Mouse (Mus musculus): ENCODE data around the gene Txndc12.
A peak's percentile ranks its signal among the peaks of the same experiment; 100 is the strongest.

Txndc12 gene

DNA sequence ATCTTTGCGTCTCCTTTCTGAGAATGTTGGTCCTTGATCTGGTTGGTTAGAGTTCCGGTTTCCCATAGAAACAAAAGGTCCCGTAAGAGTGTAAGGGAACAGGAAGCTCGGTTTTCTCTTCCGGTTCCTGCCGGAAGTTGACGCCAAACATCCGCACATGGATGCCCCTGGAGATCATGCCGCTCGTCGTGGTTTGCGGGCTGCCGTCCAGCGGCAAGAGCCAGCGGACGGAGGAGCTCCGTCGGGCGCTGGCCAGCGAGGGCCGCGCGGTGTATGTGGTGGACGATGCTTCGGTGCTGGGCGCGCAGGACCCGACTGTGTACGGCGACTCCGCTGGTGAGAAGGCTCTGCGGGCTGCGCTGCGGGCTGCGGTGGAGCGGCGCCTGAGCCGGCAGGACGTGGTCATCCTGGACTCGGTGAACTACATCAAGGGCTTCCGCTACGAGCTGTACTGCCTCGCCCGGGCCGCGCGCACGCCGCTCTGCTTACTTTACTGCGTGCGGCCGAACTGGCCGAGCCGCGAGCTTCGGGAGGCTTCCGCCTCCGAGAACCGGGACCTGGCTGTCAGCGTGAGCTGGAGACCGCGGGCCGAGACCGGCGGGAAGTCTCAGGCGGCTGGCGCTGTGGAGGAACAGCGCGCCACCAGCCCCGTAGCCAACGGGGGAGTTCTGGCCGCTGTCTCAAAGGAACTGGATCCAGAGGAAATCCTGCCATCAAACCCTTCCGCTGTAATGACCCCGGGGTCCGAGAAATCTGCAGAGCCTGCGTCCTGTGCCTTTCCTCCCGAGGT lies 13.5 kb downstream of the Txndc12 start, which contains the start of gene Kti12:
TSS of gene Kti12 (plus strand) at position 71 of the 790 bp plus-strand sequence.
- peak; percentile 66 to 76 for DNase-seq (ENCODE audit: low spot score in 2 of 2)

DNA sequence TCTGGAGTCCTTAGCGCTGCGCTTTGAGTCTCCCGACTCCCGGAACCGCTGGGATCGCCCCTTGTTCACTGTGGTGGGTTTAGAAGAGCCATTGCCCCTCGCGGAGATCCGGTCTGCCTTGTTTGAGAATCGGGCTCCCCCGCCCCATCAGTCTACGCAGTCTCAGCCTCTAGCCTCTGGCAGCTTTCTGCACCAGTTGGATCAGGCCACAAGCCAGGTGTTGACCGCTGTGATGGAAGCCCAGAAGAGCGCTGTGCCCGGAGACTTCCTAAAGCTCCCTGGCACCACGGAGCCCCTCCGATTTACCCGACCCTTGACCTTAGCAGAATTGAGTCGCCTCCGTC lies 14.1 kb downstream of the Txndc12 start, which contains the start of gene A730015C16Rik:
TSS of gene A730015C16Rik (minus strand) at position 115 of the 344 bp plus-strand sequence.
- no peak for DNase-seq (ENCODE audit: low spot score in 2 of 2)

DNA sequence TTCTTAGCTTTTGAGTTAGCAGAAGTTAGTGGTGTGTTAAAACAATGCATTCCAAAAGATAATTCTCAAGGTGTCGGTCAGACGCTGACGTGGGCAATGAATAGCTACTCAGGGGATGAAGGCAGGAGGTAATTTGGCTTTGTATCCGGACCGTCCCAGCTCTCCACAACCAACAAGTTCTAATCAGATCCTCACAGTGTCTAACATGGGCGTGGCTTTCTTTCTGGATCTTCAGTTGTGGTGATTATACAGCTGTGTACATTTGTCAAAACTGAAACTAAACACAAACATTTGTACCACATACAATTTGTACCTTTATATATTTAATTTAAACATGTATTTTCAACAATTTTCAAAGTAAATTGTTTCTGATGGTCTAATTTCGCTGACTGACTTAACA lies 32.4 kb downstream of the Txndc12 start:
- DNase-seq (ENCODE audit: low spot score in 2 of 2): no peak

DNA sequence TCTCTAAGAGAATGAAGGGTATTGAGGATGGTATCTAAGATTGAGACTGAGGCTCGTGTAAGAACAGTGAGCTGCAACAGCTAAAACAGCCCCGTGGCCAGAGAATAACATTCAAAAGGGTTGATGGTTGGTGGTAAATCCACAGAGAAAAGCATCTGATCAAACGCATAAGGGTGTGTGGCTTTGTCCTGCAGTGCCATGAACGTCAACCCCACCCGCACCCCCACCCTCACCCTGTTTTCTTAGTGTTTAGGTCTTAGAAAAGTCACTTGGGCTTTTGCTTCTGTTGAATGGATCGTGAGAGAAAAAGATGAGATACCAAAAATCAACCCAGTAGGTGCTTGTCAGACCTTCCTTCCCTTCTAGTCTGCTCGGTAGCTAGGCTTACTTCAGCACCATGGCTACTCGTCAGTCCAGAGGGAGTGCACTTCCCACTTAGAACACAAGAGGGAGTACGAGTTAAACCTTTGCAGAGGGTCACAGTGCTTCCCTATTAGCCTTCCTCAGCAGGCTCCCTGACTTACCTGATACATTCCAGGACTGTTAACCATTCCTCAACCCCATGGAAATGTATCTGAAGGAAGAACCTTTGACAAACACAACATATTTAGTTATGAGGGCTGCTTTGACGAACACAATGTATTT lies 35.5 kb downstream of the Txndc12 start:
- DNase-seq (ENCODE audit: low spot score in 2 of 2): peak; percentile 67 to 91

DNA sequence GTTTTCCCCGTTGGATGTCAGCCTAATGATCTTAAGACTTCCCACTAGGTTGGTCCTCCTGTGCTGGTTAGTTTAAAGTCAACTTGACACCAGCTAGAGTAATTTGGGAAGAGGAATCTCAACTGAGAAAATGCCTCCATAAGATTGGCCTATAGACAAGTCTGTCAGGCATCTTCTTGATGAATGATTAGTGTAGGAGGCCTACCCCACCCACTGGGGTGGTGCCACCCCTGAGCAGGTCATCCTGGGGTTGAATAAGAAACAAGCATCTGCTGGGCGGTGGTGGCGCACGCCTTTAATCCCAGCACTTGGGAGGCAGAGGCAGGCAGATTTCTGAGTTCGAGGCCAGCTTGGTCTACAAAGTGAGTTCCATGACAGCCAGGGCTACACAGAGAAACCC lies 39.3 kb downstream of the Txndc12 start:
- no peak for DNase-seq (ENCODE audit: low spot score in 2 of 2)

DNA sequence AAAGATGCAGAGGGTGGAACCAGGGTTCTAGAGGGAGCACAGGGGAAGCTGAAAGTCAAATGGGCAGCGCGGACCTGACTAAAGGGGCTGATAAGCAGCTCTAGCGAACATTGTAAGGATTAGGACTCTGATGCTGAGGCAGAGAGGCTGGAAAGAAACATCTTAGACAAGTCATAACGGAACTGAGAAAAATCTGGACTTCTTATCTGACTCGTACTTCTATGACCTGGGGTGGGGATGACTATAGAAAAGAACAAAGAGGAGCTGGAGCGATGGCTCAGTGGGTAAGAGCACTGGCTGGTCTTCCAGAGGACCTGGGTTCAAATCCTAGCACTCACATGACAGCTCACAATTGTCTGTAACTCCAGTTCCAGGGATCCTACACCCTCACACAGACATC lies 43.5 kb downstream of the Txndc12 start:
- no peak for DNase-seq (ENCODE audit: low spot score in 2 of 2)

DNA sequence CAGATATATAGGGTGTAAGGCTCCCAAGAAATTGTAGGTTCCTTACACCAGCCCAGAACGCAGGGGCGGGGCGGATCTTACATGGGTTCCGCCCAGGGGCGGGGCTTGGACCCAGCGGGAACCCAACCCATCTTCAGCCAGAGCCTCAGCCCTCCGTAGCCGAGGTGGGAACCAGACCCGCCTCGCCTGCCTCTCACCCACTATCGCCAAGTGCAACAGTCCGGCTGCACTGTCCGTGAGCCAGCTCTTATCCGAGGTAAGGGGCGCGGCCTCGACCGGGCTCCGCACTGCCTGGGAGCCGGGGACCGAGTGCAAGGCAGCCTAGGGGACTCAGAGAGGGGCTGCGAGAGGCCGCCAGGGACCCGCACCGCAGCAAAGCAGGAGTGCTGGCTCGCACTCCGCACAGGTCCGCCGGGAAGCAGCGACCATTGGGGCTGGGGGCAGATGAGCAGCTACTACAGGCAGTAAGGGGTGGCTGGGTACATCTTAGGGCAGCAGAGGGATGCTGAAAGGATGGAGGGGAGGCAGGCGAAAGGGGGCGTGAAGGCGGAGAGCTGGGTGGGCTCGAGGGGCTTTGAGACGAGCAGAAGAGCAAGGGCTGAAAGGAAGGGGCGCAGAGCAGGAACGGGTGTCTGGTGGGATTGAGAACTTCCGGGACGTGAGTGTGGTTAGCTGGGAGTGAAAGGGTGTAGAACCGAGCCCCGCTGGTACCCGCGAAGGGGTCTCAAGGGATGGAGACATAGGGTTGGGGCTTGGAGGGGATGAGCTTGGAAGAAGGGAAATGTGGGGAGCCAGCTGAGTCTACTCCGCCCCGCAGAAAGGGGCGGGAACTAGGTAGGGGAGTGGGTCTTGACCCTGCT lies 44.8 kb downstream of the Txndc12 start, which contains the start of gene Rab3b:
TSS of gene Rab3b (plus strand) at position 101 of the 860 bp plus-strand sequence.
- peak; percentile 12 to 14 for DNase-seq (ENCODE audit: low spot score in 2 of 2)

DNA sequence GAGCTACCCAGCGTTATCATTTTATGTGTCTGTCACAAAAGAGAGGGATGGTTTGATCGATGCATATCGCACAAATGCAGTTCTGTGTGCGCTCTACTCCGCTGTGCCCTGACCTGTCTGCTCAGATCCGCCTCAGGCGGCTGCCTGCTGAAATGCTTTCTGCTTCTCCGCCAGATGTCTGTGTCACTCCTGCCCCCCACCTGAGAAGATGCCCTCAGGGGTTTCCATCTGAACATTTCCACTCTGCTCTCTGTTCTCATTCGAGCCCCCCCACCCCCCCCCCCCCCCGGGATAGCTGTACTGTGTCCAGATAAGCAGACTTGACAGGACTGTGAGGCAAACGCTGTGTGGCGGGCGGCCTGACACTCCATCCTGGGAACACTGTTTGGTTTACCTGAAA lies 49.4 kb downstream of the Txndc12 start:
- no peak for DNase-seq (ENCODE audit: low spot score in 2 of 2)

DNA sequence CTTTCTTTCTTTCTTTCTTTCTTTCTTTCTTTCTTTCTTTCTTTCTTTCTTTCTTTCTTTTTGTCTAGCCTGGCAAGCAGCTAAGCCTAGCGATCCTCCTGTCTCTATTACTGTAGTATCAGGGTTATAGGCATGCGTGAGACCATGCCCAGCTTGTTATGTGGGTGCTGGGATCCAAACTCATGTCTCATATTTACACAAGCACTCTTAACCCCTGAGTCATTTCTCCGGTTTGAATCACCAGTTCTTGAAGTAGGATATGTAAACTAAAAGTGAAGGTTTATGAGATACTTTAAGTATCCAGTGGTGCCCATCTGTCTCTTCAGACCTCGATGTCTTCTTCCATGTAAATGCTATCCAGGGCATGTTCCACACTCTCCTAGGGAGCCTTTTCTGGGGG lies 53.1 kb downstream of the Txndc12 start:
- DNase-seq (ENCODE audit: low spot score in 2 of 2): no peak

DNA sequence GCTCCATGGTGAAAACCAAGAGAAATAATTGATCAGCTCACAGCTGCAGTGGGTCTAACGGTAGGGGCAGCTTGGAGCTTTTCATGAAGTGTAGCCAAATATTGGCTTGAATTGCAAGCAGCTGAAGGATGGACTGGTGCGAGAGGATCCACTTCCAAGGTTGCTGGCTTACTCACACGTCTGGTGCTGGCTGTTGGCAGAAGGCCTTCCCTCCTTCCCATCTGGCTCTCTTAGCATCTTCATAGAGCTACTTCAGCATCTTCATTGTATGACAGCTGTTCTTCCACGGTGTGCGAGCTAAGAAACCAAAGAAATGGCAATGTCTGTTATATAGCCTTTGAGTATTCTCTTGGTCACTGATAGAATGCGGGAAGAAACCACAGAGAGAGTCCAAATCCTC lies 56.5 kb downstream of the Txndc12 start:
- no peak for DNase-seq (ENCODE audit: low spot score in 2 of 2)

DNA sequence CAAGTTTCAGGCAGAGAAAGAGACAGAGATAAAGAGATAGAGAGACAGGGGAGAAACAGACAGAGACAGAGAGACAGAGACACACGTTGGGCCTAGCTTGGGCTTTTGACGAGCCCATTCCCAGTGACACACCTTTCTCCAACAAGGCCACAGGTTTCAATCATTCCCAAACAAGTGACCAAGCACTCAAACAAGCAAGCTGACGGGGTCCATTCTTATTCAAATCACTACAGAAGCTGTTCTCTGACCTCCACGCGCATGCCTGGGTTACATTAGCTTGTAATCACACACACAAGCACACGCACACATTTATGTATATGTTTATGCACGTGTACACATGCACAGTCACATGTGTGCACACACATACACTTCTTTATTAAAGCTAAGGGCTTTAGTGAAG lies 66.0 kb downstream of the Txndc12 start:
- no peak for DNase-seq (ENCODE audit: low spot score in 2 of 2)

DNA sequence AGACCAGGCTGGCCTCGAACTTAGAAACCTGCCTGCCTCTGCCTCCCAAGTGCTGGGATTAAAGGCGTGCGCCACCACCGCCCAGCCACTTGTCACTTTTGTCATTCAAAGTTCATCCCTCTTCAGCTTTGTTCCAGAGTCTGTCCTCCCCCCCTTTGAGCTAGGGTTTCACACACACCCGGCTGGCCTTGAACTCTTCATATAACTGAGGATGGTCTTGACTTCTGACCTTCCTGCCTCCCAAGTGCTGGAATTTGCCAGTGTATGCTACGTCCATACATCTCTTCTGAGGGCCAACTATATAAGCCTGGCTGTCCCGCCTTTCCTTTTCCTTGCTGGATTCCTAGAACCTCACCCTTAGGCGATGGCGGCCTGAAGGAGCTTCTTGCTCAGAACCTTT lies 68.5 kb downstream of the Txndc12 start:
- DNase-seq (ENCODE audit: low spot score in 2 of 2): no peak

DNA sequence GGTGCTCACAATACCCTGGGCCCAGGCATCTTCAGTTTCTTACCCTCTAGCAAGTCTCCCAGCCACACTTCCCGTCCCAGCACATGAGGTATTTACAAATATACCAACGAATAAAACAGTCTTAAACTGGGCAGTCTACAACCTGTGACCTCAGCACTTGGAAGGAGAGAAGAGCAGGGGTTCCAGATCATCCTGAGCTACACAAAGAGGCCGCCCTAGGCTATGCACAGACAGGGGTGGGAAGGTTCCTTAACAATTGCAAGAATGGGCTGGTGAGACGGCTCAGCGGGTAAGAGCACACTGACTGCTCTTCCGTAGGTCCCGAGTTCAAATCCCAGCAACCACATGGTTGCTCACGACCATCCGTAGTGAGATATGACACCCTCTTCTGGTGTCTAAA lies 68.9 kb downstream of the Txndc12 start:
- no peak for DNase-seq (ENCODE audit: low spot score in 2 of 2)

DNA sequence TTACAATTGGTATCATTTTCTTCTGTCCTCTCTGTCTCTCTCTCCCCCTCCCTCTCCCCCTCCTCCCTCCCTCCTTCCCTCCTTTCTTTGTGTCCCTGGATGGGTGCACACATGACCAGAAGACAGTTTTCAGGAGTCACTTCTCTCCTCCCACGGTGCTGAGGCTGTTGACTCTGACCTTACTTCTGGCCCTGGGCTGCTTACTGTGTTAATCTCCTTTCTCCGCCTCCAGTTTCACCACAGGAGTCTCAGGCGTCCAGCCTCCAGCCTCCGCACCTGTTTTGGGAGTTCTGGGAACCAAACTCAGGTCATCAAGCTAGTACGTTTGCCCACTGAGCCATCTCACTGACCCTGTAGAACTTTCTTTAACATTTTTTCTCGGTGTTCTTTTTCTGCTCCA lies 69.7 kb downstream of the Txndc12 start:
- no peak for DNase-seq (ENCODE audit: low spot score in 2 of 2)

DNA sequence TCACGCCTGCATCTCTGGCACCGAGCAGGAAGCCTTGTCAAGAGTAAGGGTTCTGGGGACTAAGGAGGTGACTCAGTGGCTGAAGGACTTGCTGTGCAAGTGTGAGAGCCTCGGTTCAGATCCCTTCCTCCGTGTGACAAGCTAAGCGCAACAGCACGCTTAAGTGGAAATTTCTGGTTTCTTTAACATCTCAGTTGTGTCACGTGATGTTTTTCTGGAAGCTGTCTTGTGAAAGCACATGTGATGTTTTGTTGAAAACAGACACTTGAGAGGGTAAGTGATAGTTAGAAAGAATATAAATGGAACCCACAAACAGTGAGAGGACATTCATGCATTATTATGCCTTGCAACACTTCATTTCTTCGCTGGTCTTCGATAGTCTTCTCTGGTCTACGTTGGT lies 70.4 kb downstream of the Txndc12 start:
- DNase-seq (ENCODE audit: low spot score in 2 of 2): no peak

DNA sequence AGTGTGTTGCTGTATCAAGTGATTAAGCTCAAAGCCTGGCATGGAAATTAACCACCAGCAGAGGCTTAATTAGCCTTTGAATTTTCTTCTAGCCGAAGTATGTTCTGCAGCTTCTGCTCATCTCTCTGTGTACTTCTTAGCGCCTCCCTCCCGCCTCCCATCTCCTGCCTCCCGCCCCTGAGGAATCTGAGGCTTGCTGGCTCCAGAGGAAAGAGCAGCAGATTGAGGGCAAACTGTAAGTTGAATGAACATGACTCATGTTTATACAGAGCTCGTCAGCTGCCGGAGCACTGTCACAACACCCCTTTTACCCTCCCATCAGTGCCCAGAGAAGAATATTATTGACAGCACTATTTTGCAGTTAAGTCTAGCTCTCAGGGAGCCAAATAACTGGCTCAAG lies 71.5 kb downstream of the Txndc12 start:
- DNase-seq (ENCODE audit: low spot score in 2 of 2): no peak

DNA sequence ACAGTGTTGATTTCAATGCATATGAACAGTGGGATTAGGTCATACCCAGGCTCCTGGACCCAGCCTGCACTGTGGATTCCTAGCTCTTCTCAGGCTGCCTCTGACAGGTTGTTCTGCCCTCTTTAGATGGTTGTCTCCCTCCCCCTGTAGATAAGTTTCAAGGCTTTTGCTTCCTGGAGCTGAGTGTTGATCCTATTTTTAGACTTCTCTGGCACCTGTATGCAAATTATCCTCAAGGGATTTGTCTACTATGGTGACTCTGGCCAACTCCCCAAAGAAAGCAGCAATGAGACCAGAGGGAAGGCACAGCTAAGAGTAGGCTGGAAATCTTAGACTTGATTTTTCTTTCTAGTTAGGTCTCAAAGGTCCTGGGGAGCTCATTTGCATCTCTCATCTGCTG lies 73.1 kb downstream of the Txndc12 start:
- no peak for DNase-seq (ENCODE audit: low spot score in 2 of 2)

DNA sequence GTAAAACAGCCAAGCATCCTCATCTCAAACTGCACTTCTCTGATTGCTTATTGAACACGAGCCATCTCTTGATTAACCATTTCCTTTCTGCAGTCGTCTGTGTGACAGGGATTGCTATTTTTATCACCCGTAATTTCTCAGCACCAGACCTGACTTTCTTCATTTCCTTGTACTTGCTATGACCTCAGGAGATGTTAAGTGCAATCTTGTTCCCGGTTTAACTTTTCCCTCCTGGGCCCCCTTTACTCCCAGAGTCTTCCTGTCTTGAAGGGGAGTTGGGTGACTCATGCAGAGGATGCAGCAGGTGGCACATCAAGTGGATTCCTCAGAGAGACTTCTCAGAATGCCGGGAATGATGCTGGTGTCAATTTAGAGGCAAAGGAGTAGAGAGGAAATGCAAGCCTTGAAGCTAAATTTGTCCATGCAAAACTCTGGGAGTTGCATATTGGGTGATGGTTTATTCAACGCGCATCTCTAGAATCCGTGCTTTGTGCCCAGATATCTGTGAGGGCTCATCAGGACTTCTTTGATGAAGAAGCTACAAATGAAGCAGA lies 75.5 kb downstream of the Txndc12 start:
- no peak for DNase-seq (ENCODE audit: low spot score in 2 of 2)

Measured in frontal cortex, postnatal 25 days (tissue).